Mouse (Mus musculus) small intestine, adult 2 months (tissue): ENCODE measurements at regions not wholly inside any gene's neighbourhood (a gene's known extent, or its start where the extent isn't known, plus 50 kb on each side); places are given as distances from the start of the nearest gene placed in this dataset.
A peak's percentile ranks its signal among the peaks of the same experiment; 100 is the strongest.

Experiments used
- H3K27ac ChIP-seq: fragments of 200-500 bp; 2 replicates; pipeline ENCODE4 v1.5.1; 2012; ENCODE audit warnings: low read depth, low read length, control low read depth, inconsistent platforms; ENCODE audit not compliant: insufficient read depth
- H3K27me3 ChIP-seq: fragments of 200-500 bp; 2 replicates; pipeline ENCODE4 v1.6.1; 2012; ENCODE audit warnings: mild to moderate bottlenecking, moderate library complexity, low read length, inconsistent platforms; ENCODE audit not compliant: control insufficient read depth, insufficient read depth
- H3K36me3 ChIP-seq: fragments of 200-500 bp; 2 replicates; pipeline ENCODE4 v1.6.1; 2012; ENCODE audit warnings: mild to moderate bottlenecking, low read length, control low read depth, inconsistent platforms; ENCODE audit not compliant: control insufficient read depth, insufficient read depth
- H3K4me1 ChIP-seq: fragments of 200-500 bp; 2 replicates; pipeline ENCODE4 v1.6.1; 2012; ENCODE audit warnings: low read length, inconsistent platforms, mixed read lengths; ENCODE audit not compliant: control insufficient read depth, insufficient read depth, insufficient read length
- H3K4me3 ChIP-seq: fragments of 200-500 bp; 2 replicates; pipeline ENCODE4 v1.5.1; 2012; ENCODE audit warnings: low read depth, mild to moderate bottlenecking, control low read depth, inconsistent platforms, low read length, moderate library complexity
- CTCF ChIP-seq: fragments of 200-500 bp; IDR thresholded peaks from 2 replicates; pipeline ENCODE4 v1.5.1; 2012; ENCODE audit warnings: low read depth, mild to moderate bottlenecking, control low read depth, inconsistent platforms, low read length, moderate library complexity, mixed read lengths; ENCODE audit not compliant: insufficient replicate concordance, insufficient read length; ENCODE audit errors: extremely low read depth
- POLR2A ChIP-seq: fragments of 200-500 bp; IDR thresholded peaks from 2 replicates; pipeline ENCODE4 v1.6.1; 2012; ENCODE audit warnings: low read depth, mild to moderate bottlenecking, control low read depth, inconsistent platforms, low read length, moderate library complexity
- WGBS: fragments of 180-500 bp; shearing (Covaris S2); methylation state at CpG from one replicate; pipeline ENCODE4 v1.1.7; 2018; 5-methylcytosine and 5-hydroxymethylcytosine counted together

GRCm38 (mm10) chr3:9921730-9922129 lies 166.2 kb upstream of the Gm9833 start:
- TF ChIP-seq CTCF: no peak
- no peak for TF ChIP-seq POLR2A
- Histone ChIP-seq H3K27ac (no peak overlapping the region), H3K4me3 (no peak overlapping the region), H3K36me3 (no peaks in the 10 kb centered on the region), H3K4me1 (no peaks in the 10 kb centered on the region), H3K27me3 (no peaks in the 10 kb centered on the region)
- 90% methylated on average over 1 of the region's 1 CpGs for WGBS

GRCm38 (mm10) chr3:9922541-9923046 lies 165.3 kb upstream of the Gm9833 start:
- TF ChIP-seq POLR2A (no peak), CTCF (no peak)
- H3K4me1 ChIP-seq: no peaks in the 10 kb centered on the region
- H3K4me3 ChIP-seq: no peak overlapping the region
- WGBS: 84% methylated on average over 10 of the region's 10 CpGs
- H3K36me3 ChIP-seq: no peaks in the 10 kb centered on the region
- H3K27ac ChIP-seq: no peak overlapping the region
- H3K27me3 ChIP-seq: no peaks in the 10 kb centered on the region

- 93% methylated on average over 1 of the region's 1 CpGs for WGBS
- Histone ChIP-seq H3K36me3 (no peaks in the 10 kb centered on the region), H3K27ac (no peak overlapping the region), H3K4me1 (no peaks in the 10 kb centered on the region), H3K4me3 (no peak overlapping the region), H3K27me3 (no peaks in the 10 kb centered on the region)
- TF ChIP-seq POLR2A (no peak), CTCF (no peak)
Measured at GRCm38 (mm10) chr3:9924630-9925029, 163.3 kb upstream of the Gm9833 start.

DNA sequence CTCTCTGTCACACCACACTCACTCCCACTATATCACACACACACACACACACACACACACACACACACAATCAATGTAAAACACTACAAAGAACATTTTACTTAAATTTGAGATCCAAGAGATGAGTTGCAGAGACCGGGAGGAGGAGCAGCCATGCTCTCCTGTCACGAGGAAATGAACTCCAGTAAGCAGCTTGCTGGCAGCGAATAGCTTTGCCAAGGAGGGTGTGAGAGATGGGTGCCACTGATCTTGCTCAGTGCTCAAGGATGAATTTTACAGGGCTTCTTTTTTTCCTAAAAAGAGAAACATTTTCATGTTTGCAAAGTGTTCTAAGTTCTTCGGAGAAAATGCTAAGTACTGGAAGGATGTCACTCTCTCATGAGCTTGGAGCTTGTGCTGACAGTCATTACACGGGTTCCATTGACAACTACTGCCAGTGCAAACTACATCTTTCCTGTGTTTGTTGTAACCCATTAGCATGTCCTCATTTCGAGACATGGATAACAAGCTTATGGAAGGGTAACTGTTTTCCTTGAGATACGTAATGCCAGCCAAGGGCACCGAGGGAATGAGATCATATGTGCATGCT lies 151.0 kb upstream of the Gm9833 start:
- no peaks in the 10 kb centered on the region; the same call in 1 of the 2 replicates for H3K27me3 ChIP-seq
- H3K27ac ChIP-seq: no peak overlapping the region
- H3K4me3 ChIP-seq: no peak overlapping the region
- H3K36me3 ChIP-seq: no peaks in the 10 kb centered on the region
- TF ChIP-seq CTCF: no peak
- TF ChIP-seq POLR2A: no peak
- H3K4me1 ChIP-seq: no peaks in the 10 kb centered on the region
- 55% methylated on average over 8 of the region's 8 CpGs for WGBS

GRCm38 (mm10) chr3:9938651-9939050 lies 149.3 kb upstream of the Gm9833 start:
- no peak for TF ChIP-seq POLR2A
- TF ChIP-seq CTCF: no peak
- WGBS: 86% methylated on average over 1 of the region's 1 CpGs

DNA sequence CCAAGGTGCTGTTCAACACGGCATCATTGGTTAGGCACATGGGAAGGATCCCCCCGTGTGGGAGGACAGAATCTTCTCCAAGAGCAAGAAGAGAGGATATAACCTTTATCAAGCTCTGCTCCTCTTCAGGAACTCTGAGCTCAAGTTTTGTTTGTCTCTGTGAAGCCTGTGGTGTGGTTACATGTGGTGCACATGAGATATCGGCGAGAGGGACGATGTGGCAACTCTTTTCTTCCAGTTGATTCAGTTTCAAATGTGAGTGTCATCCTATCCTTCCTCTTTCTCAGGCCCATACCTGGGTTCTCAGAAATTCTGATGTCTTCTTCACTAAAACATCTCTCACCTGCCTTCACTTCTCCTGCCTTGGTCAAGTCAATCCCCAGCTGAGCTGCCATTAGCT lies 145.3 kb upstream of the Gm9833 start:
- Histone ChIP-seq H3K27me3 (no peaks in the 10 kb centered on the region; the same call in 1 of the 2 replicates), H3K4me3 (no peak overlapping the region), H3K36me3 (no peaks in the 10 kb centered on the region), H3K27ac (no peak overlapping the region), H3K4me1 (no peaks in the 10 kb centered on the region)
- no peak for TF ChIP-seq POLR2A
- TF ChIP-seq CTCF: no peak
- 83% methylated on average over 5 of the region's 5 CpGs for WGBS

More at GRCm38 (mm10) chr3:9938651-9939050, 149.3 kb upstream of the Gm9833 start:
- Histone ChIP-seq H3K4me3 (no peak overlapping the region), H3K27me3 (no peaks in the 10 kb centered on the region; the same call in 1 of the 2 replicates), H3K27ac (no peak overlapping the region), H3K4me1 (no peaks in the 10 kb centered on the region), H3K36me3 (no peaks in the 10 kb centered on the region)

DNA sequence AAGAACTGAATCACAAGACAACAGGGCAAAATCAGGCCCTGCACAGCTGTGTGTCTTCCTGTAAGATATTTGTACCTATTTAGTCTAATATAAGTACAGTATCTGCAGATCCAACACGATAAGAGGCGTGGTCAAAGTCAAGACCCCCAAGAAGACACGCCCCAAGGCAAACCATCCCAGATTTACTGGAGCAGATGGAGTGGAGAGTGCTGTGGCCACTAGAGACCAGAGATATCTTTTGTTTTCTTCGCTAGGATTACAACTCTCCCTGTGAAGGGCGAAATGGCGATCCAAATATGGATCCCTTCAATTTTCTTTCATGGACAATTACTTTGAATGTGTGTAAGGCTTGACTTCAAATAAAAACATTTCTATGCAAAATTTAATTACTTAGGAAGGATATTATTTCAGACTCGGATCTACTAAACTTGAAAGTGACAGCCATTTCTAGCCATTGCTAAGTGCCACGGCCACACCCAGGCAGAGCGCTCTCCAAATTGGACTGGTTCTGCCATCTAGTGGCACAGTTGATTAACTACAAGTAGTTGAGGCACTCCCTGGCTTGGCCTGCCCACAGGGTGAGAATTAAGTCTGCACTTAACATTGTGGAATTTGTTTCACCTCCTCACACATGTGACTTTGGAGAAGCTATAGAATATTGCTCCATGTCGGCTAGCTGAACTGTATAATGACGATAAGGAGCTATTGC lies 140.4 kb upstream of the Gm9833 start:
- Histone ChIP-seq H3K27me3 (no peaks in the 10 kb centered on the region), H3K4me1 (no peaks in the 10 kb centered on the region), H3K27ac (no peak overlapping the region), H3K36me3 (no peaks in the 10 kb centered on the region), H3K4me3 (no peak overlapping the region)
- 52% methylated on average over 11 of the region's 11 CpGs for WGBS
- TF ChIP-seq POLR2A: no peak
- TF ChIP-seq CTCF: peak; percentile 92; the same call in 1 of the 2 replicates
